Mouse (Mus musculus) heart, adult 2 months (tissue): Measurements from ENCODE around the gene 1810010H24Rik.

Source experiments
- CTCF ChIP-seq: fragments of 200-600 bp; IDR thresholded peaks from 2 replicates; pipeline ENCODE4 v1.8.1; 2022; ENCODE audit warnings: antibody characterized with exemption, mild to moderate bottlenecking, moderate library complexity
- POLR2A ChIP-seq: fragments of 200-500 bp; IDR thresholded peaks from 2 replicates; pipeline ENCODE4 v1.6.1; 2011; ENCODE audit warnings: mild to moderate bottlenecking, low read depth, low read length, control low read depth; ENCODE audit not compliant: insufficient read depth

DNA sequence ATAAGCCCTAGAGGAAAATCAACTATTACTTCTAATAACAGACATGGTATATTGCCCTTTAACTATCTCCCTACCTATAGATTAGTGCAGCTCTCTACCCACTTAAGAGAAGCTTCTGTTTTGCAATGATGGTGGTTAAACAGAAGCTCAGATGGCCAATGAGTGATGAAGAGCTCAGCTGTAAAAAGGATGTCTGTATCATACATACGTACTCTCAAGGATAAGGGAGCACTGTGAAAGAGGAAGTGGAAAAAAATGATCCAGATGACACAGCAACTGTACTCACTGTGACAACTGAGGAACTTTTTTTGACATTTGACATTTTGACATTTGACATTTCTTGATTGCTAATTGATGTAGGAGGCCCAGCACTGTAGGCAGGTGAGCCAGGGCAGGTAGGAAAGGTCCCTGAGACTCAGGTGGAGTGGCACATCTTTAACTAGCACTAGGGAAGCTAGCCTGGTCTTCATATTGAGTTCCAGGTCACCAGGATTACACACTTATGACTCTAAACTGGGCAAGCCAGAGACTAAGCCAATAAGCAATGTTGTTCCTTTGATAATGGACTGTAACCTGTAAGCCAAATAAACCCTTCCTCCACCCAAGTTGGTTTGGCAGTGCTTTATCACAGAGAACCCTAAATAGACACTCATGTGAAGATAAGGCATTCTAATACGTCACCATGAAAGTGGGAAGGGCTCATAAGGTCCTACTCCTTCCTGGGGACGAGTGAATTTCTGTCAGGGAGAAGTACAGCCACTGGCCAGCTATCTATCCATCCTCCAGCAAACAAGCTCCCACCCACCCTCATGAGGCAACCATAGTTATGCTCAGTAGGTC is 31.0 kb upstream of the 1810010H24Rik start:
- TF ChIP-seq POLR2A (no peak), CTCF (no peak)
